Mouse (Mus musculus) kidney, postnatal 0 days (tissue): ENCODE measurements at regions not wholly inside any gene's neighbourhood (a gene's known extent, or its start where the extent isn't known, plus 50 kb on each side); places are given as distances from the start of the nearest gene placed in this dataset.

Experiments used
- ATAC-seq: fragments of 200-750 bp; cut with Nextera tagmentation; replicated peaks from 2 replicates; pipeline ENCODE4 v1.8.0; 2017; ENCODE audit warnings: low read depth, moderate number of reproducible peaks, moderate TSS enrichment, moderate library complexity; ENCODE audit not compliant: low FRiP score
- DNase-seq: peaks from one replicate; pipeline ENCODE4 v3.0.0-alpha.2; 2016; ENCODE audit warnings: low spot score
- H3K27ac ChIP-seq: fragments of 300-500 bp; sonication (generic); 2 replicates; pipeline ENCODE4 v1.5.1; 2014; ENCODE audit warnings: mild to moderate bottlenecking
- H3K27me3 ChIP-seq: fragments of 300-500 bp; sonication (generic); 2 replicates; pipeline ENCODE4 v1.6.1; 2014; ENCODE audit warnings: low read length, mixed read lengths; ENCODE audit not compliant: insufficient read depth
- H3K36me3 ChIP-seq: fragments of 300-500 bp; sonication (generic); 2 replicates; pipeline ENCODE4 v1.6.1; 2014; ENCODE audit warnings: low read length, mixed read lengths; ENCODE audit not compliant: insufficient read depth
- H3K4me1 ChIP-seq: fragments of 300-500 bp; sonication (generic); replicated peaks from 2 replicates; pipeline ENCODE4 v1.6.1; 2014; ENCODE audit warnings: antibody characterized with exemption, low read length, mixed read lengths; ENCODE audit not compliant: insufficient read depth
- H3K4me2 ChIP-seq: fragments of 300-500 bp; sonication (generic); 2 replicates; pipeline ENCODE4 v1.6.1; 2014; ENCODE audit warnings: mild to moderate bottlenecking, low read length, moderate library complexity, mixed read lengths
- H3K4me3 ChIP-seq: fragments of 300-500 bp; sonication (generic); replicated peaks from 2 replicates; pipeline ENCODE4 v1.5.1; 2014; ENCODE audit warnings: low read depth, low read length
- H3K9ac ChIP-seq: fragments of 300-500 bp; sonication (generic); 2 replicates; pipeline ENCODE4 v1.6.1; 2014; ENCODE audit warnings: low read depth, low read length
- H3K9me3 ChIP-seq: fragments of 300-500 bp; sonication (generic); replicated peaks from 2 replicates; pipeline ENCODE4 v1.6.1; 2016; ENCODE audit warnings: low read length, inconsistent platforms, mixed read lengths
- CTCF ChIP-seq: IDR thresholded peaks from 2 replicates; pipeline ENCODE4 v1.5.1; 2016; ENCODE audit warnings: antibody characterized with exemption, low read depth, mild to moderate bottlenecking, moderate library complexity
- WGBS: fragments of 180-500 bp; shearing (Covaris S2); extraction: QIAGEN DNeasy Blood & Tissue Kit; methylation state at CpG from one replicate; pipeline ENCODE4 v1.1.7; 2014; 5-methylcytosine and 5-hydroxymethylcytosine counted together

DNA sequence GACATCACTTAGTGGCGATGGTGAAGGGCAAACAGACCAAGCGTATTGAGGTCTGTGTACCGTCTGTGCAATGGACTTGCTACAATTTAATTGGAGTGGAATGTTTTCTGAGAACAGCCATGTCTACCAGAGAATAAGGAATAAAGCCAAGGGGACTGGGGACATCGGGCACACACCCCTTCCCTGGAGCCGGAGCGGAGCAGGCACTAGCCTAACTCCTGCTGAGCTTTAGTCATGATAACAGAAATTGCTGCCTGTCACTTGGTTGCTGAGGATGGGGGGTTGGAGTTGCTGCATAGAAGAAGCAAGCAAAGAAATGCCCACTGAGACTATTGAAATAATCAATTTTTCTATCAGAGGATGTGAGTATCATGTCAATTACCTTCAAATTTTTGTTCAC is 549.5 kb upstream of the Mki67 start:
- H3K9ac ChIP-seq: no peak overlapping the region

DNA sequence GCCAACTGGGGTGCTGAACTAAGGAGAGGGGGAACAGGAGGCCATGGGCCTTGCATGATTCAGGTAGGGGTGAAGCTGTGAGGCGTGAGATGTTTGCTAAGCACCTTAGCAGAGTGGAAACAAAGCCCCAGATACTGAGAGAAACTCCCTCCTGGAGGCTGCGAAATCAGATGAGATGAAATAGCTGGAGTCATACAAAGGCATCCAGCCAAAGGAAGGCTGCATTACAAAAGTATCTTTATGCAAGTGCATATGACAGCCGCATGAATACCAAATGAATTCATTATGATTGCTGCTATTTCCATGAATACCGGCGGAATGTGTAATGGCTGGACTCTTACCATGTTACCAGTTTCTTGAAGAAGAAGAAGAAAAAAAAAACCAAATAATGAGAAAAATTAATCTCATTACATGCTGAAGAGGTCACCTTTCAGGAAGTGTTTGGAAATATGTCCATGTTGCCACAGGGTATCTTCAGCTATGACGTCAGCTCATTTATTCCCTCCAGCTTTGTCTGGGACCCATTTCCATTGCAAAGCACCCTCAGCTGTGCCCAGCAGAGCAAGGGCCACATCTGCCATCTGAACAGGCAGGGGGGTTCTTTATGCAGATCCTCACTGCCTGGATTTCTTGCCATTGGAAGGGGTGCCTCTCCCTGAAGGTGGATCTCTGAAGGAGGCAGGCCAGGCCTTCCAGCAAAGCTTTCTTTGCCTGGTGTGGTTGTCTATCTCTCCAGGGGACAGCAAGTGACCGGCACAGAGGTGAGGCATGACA is 551.7 kb upstream of the Mki67 start:
- Histone ChIP-seq H3K9ac (no peak overlapping the region), H3K27me3 (no peaks in the 10 kb centered on the region), H3K36me3 (no peaks in the 10 kb centered on the region), H3K27ac (no peak overlapping the region), H3K4me3 (no peak overlapping the region), H3K4me2 (no peak overlapping the region), H3K4me1 (no peaks in the 10 kb centered on the region), H3K9me3 (no peaks in the 10 kb centered on the region)
- no peak for TF ChIP-seq CTCF
- 85% methylated on average over 7 of the region's 7 CpGs for WGBS
- DNase-seq (no peak), ATAC-seq (no peak)

More for the DNA sequence above, 549.5 kb upstream of the Mki67 start:
- DNase-seq: no peak
- Histone ChIP-seq H3K4me2 (no peak overlapping the region), H3K27ac (no peak overlapping the region), H3K36me3 (no peaks in the 10 kb centered on the region), H3K9me3 (no peaks in the 10 kb centered on the region), H3K27me3 (no peaks in the 10 kb centered on the region), H3K4me3 (no peak overlapping the region), H3K4me1 (no peaks in the 10 kb centered on the region)
- TF ChIP-seq CTCF: no peak
- no peak for ATAC-seq
- 72% methylated on average over 6 of the region's 6 CpGs for WGBS

DNA sequence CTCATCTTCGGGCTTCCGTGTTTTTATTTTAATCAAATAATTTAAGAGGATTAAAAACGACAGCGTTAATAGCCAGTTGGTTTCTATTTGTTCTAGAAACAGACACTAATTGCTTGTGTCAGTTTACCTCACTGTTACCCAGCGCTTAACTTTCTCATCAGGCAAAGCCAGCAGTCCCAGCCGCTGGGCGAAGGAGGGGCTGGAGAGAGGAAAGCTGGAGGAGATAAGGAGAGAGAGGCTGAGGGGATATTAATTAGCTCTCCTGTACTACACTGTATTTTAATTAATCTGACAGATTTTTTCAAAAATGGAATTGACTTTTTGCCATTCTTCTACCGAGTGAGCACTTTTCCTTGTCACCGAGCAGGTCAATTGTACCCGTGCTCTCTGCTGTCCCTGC is 559.5 kb upstream of the Mki67 start:
- DNase-seq: no peak
- Histone ChIP-seq H3K36me3 (no peaks in the 10 kb centered on the region), H3K4me2 (no peak overlapping the region), H3K4me1 (no peaks in the 10 kb centered on the region), H3K9me3 (no peaks in the 10 kb centered on the region), H3K9ac (no peak overlapping the region), H3K27ac (no peak overlapping the region), H3K27me3 (no peaks in the 10 kb centered on the region), H3K4me3 (no peak overlapping the region)
- ATAC-seq: no peak
- WGBS: 82% methylated on average over 10 of the region's 10 CpGs
- TF ChIP-seq CTCF: no peak

- TF ChIP-seq CTCF: no peak
- H3K4me2 ChIP-seq: no peak overlapping the region
- H3K27me3 ChIP-seq: no peaks in the 10 kb centered on the region
- no peaks in the 10 kb centered on the region for H3K4me1 ChIP-seq
- no peak for ATAC-seq
- no peak overlapping the region for H3K4me3 ChIP-seq
- WGBS: 87% methylated on average over 6 of the region's 6 CpGs
- no peak overlapping the region for H3K9ac ChIP-seq
- no peak overlapping the region for H3K27ac ChIP-seq
- H3K9me3 ChIP-seq: no peaks in the 10 kb centered on the region
- DNase-seq: no peak
- no peaks in the 10 kb centered on the region for H3K36me3 ChIP-seq
Observed at GRCm38 (mm10) chr7:136283770-136284169, 567.6 kb upstream of the Mki67 start.

DNA sequence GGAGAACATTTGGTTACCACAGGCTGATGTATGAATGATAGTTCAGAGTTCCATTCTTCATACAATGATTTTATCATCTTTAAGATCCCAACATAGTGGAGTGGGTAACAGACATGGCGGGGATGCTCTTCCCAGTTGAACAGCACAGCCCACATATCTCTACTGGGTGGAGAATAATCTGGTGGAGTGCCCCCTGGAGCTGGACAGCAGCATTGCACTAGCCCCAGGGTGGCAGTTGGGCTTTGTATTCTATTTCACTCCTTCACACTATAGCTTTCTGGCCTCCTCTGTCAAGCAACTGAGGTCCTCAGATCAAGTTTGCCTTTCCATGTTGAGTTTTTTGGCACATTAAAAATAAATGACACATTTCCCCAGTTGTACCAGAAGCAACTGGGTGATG is 569.4 kb upstream of the Mki67 start:
- Histone ChIP-seq H3K4me3 (no peak overlapping the region), H3K4me1 (no peaks in the 10 kb centered on the region), H3K27ac (no peak overlapping the region), H3K4me2 (no peak overlapping the region), H3K9ac (no peak overlapping the region), H3K9me3 (no peaks in the 10 kb centered on the region), H3K27me3 (no peaks in the 10 kb centered on the region), H3K36me3 (no peaks in the 10 kb centered on the region)
- ATAC-seq (no peak), DNase-seq (no peak)
- no peak; the same call in 1 of the 2 replicates for TF ChIP-seq CTCF
- WGBS: 91% methylated on average over 1 of the region's 1 CpGs

DNA sequence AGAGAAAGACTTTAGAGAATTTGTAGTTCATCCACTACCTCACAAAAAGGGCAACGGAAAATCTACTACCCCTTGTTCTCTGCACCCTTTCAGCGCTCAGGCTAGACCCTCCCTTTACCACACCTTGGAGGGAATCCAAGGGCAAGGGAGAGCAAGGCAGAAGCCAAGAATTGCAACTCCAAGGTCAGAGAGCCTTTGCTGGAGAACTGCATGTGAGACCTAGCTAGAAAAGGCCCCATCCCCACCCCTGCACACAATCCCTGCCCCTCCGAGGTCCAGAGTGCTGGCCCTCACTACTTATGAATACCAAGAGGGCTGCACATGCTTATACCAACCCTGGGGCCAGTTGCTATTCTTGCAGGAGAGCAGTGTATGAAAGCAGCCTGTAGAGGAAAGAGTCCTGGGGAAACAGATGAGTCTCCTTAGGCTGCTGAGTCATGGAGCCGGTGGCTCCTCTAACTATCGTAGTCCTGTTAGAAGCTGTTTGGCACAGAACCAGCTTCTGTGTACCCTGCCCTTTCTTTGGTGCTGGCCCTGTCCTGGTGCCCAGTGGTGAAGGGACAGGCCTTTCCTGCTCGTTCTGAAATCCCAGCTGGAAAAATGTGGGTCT is 577.5 kb upstream of the Mki67 start:
- Histone ChIP-seq H3K4me1 (no peaks in the 10 kb centered on the region), H3K9ac (no peak overlapping the region), H3K27ac (no peak overlapping the region), H3K4me3 (no peak overlapping the region), H3K9me3 (no peaks in the 10 kb centered on the region), H3K27me3 (no peaks in the 10 kb centered on the region), H3K36me3 (no peaks in the 10 kb centered on the region), H3K4me2 (no peak overlapping the region)
- TF ChIP-seq CTCF: no peak
- ATAC-seq (no peak), DNase-seq (no peak)
- 52% methylated on average over 6 of the region's 6 CpGs for WGBS
